Mouse (Mus musculus): ENCODE measurements around the gene Cdadc1.
A peak's percentile ranks its signal among the peaks of the same experiment; 100 is the strongest.
"Not testable (repeated sequence)": the region's sequence is repeated elsewhere in the genome, so short reads cannot be mapped to it uniquely, and the experiment has no call there.

Cdadc1 gene

GRCm38 (mm10) chr14:59597398-59598259, at the start of gene Cdadc1:
TSS of gene Cdadc1 (minus strand) at chr14:59597959.
- peak; percentile 87 for DNase-seq (ENCODE audit: low read depth, low spot score)

DNA sequence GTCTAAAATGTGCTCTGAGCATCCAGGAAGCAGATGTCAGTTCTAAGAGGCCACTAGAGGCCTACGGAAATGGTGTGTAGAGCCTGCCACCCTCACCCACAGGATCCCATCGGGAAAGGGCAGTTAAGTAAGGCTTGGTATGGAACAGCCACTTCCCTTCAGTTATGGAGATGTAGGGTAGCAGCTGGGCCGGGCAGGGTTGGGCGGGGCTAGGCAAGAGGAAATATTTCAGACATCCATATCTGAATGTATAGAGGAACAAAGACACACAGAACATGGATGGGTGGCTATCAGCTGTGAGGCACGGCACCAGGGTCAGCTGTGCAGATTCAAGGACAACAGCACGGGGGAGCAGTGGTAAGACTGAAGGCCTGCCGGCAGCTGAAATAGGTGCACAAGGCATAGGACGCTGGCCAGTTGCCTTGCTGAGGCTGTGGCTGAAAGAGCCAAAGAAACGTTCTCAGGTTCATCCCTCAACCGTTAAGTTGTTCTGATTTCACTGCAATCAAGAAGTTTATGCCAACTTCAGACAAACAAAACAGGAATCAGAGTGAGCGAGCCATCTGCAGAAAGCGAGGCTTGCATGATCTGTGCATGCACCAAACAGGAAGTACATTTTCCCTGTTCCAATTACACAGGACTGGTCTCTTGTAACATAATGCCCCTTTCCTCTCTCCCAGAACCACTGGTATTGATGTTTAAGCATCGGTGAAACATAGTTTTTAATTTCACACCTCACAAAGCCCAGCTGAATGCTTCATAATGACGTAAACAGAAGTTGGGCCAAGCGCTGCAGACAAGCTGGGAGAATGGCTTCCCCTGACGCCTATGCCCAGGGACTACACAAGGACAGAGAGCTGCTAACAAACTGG, 49.3 kb upstream of the Cdadc1 start:
- no peak for DNase-seq (ENCODE audit: low read depth, low spot score)

DNA sequence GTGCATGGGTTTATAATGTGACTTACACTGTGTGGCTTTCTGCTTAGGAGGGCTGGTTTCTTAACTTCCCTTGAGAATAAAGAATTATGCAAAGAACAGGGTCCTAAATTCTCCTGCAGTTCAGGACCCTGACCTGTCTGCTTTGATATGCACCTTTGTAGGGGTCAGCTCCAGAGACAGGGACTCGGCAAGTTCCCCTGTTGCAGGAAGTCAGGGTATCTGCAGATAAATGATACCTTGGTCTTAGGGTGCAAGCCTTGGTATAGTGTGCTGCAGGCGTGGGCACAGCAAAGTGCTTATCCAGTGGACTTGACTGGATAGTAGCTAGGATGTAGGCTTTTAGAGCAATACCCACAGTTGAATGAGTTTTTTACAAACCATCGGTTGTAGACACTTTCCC, 47.1 kb upstream of the Cdadc1 start:
- DNase-seq (ENCODE audit: low read depth, low spot score) = no peak

GRCm38 (mm10) chr14:59644166-59644565, 46.4 kb upstream of the Cdadc1 start:
- no peak for DNase-seq (ENCODE audit: low read depth, low spot score)

DNA sequence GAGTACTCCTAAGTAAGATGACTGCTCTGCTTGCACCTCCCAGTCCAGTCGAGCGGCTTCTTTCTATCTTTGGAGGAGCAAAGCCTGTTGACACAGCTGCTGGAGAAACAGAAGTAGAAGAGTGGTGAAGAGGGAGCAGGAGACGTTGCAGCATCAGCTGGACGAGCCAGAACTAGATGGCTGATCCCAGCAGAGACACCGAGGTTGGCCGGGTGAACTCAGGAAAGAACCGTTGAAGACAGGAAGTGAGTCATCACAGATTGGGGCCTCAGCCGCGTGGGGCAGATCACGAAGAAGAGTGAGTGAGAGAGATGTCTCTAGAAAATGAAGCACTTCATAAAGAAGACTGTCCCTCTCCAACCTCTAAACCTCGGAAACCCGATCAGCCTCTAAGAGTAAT, 45.8 kb upstream of the Cdadc1 start:
- DNase-seq (ENCODE audit: low read depth, low spot score) = no peak

DNA sequence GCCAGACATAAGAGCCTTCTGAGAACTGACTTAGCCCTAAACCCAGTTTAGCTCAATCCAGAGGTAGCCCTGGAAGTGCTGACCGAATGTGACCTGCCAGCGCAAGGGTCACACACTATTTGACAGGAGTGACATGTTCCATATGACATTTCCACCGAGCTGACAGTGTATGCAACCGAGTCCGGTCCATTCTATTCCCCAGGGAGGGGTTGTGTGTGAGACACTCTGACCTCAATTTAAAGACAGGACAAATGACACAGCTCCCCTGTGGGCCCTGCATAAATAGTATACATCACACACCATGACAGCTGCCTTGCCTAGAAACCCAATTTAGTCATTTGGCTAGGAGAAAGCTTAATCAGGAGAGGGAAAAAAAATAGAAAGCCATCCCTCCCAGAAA, 44.1 kb upstream of the Cdadc1 start:
- no peak for DNase-seq (ENCODE audit: low read depth, low spot score)

GRCm38 (mm10) chr14:59638906-59639703, 41.3 kb upstream of the Cdadc1 start:
- DNase-seq (ENCODE audit: low read depth, low spot score) = no peak

- DNase-seq (ENCODE audit: low read depth, low spot score) = no peak
These were observed 36.2 kb upstream of the Cdadc1 start for GRCm38 (mm10) chr14:59633988-59634387.

DNA sequence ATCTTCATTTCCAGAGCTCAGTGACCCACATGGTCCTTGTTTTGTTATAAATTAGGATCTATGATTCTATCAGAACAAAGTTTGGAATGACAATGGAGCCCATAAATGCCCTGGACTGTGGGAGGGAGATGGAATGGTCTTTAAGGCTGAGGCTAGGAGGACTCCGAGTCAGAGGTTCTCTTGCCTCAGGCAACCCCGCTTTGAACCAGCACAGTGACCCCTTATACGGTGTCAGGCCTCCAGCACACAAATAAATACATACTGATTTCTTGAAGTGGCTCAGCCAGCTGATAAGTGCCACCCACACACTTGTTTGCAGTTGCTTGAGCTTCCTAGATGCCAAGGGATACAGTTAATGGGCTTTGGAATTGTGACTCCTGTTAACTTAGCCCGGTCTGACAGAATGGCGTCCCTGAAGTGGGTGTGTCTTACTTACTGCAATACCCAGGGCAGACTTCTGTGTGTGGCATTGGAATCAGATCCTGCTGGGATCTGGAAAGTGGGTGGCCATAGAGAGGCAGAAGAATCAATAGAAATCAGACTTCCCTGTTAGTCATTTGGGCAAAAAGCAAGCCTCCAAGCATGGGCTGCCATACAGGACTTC, 35.6 kb upstream of the Cdadc1 start:
- no peak for DNase-seq (ENCODE audit: low read depth, low spot score)

- no peak for DNase-seq (ENCODE audit: low read depth, low spot score)
These were observed 34.3 kb upstream of the Cdadc1 start for GRCm38 (mm10) chr14:59632067-59632466.

DNA sequence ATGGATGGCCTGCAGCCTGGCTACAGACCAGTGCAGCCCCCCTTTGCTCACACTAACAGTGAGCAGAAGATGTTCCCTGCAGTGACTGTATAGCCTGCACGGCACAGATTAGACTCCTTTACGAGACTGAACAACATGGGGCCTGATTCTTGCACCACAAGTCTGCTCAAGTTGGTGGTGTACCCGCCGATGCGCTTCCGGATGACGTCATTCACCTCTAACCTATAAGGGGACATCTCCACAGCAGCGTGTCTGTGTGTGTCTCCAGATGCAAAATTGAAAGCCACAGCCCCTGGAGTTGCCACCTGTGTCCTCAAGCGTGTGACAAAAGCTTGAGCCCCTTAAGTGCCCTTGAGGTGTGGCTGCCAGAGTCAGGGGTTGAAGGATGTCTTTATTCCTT, 32.3 kb upstream of the Cdadc1 start:
- DNase-seq (ENCODE audit: low read depth, low spot score) = no peak

DNA sequence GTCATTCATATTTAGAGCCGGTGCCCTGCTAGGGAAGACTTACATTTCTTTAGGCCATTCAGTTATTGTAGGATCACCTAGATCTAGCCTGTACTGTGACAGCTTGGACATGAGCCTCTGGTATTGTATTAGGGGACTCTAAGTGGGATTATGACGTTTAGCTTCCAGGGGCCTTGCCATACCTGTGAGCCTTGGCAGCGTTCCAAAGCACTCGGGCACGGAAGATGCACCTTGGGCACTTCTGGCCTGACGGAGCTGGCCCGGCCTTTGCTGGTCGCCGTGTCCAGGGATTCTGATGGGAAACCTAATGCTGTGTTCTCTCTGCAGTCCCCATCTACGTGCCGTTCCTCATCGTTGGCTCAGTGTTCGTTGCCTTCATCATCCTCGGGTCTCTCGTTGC, 31.5 kb upstream of the Cdadc1 start:
- no peak for DNase-seq (ENCODE audit: low read depth, low spot score)

GRCm38 (mm10) chr14:59627823-59628222, 30.1 kb upstream of the Cdadc1 start:
- no peak for DNase-seq (ENCODE audit: low read depth, low spot score)

DNA sequence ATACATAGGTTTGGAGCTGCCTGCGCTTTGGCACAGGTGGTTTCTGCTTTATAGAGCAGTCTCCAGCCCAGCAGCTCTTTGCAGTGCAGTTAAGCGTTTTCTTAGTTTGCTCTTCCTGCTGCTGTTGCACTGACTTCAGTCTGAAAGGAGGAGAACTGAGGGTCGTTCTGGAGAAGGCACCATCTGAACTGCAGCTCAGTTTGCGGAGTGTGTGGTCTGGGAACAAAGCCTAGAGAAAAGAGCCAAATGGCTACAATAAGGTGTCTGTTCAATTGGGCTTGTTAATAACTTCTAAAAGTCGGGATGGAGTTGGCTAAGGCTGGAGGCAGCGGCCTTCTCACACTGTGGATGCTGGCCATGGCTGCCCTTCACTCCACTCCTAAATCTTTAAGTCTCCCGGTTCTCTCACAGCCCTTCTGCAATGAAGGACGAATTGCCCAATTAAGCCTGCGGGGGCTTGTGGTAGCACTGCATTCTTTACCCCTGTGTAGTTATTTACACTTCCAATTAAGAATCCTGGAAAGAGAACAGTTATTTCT, 29.5 kb upstream of the Cdadc1 start:
- no peak for DNase-seq (ENCODE audit: low read depth, low spot score)

GRCm38 (mm10) chr14:59626711-59627110, 29.0 kb upstream of the Cdadc1 start:
- DNase-seq (ENCODE audit: low read depth, low spot score) = no peak

- DNase-seq (ENCODE audit: low read depth, low spot score) = no peak
These were observed 28.1 kb upstream of the Cdadc1 start for GRCm38 (mm10) chr14:59625806-59626364.

GRCm38 (mm10) chr14:59625158-59625805, 27.5 kb upstream of the Cdadc1 start, which contains the start of gene Shisa2:
TSS of gene Shisa2 (plus strand) at chr14:59625308.
- no peak for DNase-seq (ENCODE audit: low read depth, low spot score)

DNA sequence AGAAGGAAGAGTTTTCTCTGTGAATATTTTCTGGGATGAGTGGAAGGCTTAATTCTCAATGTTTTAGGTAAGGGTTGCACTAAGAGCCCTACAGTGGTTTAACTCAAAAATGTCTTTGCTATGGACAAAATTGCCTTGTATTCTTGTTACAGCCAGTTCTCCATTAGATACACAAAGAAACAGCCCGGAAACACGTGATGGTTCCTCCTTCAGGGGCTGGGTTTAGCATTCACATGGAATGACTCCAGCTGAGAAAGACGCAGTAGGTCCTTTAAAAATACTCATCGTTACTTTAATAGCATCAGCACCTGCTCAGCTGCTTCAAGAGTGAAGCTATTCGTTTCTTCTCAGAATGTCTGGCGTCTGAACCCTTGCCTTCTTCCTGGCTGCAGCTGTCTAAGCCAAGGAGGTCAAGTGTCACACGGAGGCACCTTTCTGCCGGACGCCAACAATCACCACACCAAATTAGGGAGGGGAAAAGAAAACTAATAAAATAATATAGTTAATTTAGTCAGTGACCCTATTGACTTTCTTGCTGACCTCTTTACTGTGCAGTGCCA, 26.6 kb upstream of the Cdadc1 start:
- DNase-seq (ENCODE audit: low read depth, low spot score) = no peak

DNA sequence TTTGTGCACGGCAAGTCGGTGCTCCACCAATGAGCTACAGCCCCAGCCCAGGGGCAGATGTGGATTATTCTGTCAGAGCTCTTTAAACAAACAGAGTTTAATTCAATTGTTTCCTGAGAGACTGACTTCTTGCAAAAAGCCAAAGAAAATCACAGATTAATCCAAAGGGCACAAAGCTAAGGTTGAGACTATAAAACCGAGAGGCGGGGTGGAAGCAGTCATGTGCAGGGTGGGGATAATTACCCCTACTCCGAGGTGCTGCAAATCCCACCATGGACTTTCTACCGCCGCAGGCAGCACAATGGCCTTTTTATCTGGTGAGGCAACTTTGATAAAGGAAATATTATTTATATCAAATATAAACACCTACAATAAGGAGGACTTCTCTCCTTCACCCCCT, 19.0 kb upstream of the Cdadc1 start:
- DNase-seq (ENCODE audit: low read depth, low spot score) = no peak

GRCm38 (mm10) chr14:59614149-59614548, 16.4 kb upstream of the Cdadc1 start:
- DNase-seq (ENCODE audit: low read depth, low spot score) = not testable (repeated sequence)
